Mouse (Mus musculus): ENCODE measurements around the gene Dgkg.

DNA sequence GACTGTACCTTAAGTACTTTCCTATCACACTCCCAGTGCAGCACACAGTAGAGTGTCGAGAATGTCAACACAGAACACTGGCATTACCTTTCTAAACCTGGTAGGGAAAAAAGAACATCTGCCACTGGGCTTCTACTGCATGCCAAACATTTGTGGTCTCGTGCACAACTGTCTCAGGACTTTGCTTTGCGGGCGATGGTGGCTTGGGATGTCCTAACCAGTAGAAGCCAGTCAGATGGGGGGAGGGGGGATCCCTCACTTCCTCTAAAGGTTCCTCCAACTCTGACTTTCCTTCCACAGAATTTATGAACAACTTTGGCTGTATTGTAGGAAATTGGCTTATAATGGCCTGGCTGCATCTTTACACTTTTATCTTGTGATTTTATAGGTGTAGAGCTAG, 7.0 kb upstream of the Dgkg start:
- TF ChIP-seq MAFK (IDR thresholded peaks at IDR 0.05; ENCODE audit: insufficient read depth, low read depth, low read length): no peak
- no peak for TF ChIP-seq ZNF384 (IDR thresholded peaks at IDR 0.05; ENCODE audit: low read depth, low read length)
- no peak for TF ChIP-seq HCFC1 (IDR thresholded peaks at IDR 0.05; ENCODE audit: borderline replicate concordance, insufficient read depth, low read length)
- TF ChIP-seq ZC3H11A (IDR thresholded peaks at IDR 0.05; ENCODE audit: borderline replicate concordance, low read depth, low read length): no peak
- no peak for TF ChIP-seq CHD2 (IDR thresholded peaks at IDR 0.05; ENCODE audit: low read depth, low read length)
